Mouse (Mus musculus) embryonic facial prominence, embryonic 11.5 days (tissue): ENCODE results near the gene Fam19a1. TPM values are rescaled to one million over a fixed set of nuclear protein-coding genes. Genes with fewer than 3 reads are reported as not detected.
A peak's percentile ranks its signal among the peaks of the same experiment; 100 is the strongest.

ENCODE experiments used
- ATAC-seq: fragments of 200-750 bp; cut with Nextera tagmentation; replicated peaks from 2 replicates; pipeline ENCODE4 v1.8.0; 2017; ENCODE audit warnings: low read depth; ENCODE audit not compliant: insufficient number of reproducible peaks, low FRiP score, low TSS enrichment
- DNase-seq: peaks from one replicate; pipeline ENCODE4 v3.0.0-alpha.2; 2015; ENCODE audit warnings: low spot score
- H3K27ac ChIP-seq: fragments of 300-500 bp; sonication (generic); replicated peaks from 2 replicates; pipeline ENCODE4 v1.5.1; 2014; ENCODE audit warnings: mild to moderate bottlenecking, low read depth, low read length, control low read depth
- H3K27me3 ChIP-seq: fragments of 300-500 bp; sonication (generic); 2 replicates; pipeline ENCODE4 v1.6.1; 2014; ENCODE audit warnings: mild to moderate bottlenecking, low read length, moderate library complexity, mixed read lengths; ENCODE audit not compliant: control insufficient read depth, insufficient read depth
- H3K36me3 ChIP-seq: fragments of 300-500 bp; sonication (generic); replicated peaks from 2 replicates; pipeline ENCODE4 v1.6.1; 2014; ENCODE audit warnings: low read depth, mild to moderate bottlenecking, low read length, moderate library complexity, mixed read lengths; ENCODE audit not compliant: control insufficient read depth, insufficient read depth
- H3K4me1 ChIP-seq: fragments of 300-500 bp; sonication (generic); 2 replicates; pipeline ENCODE4 v1.6.1; 2014; ENCODE audit warnings: low read length, mixed read lengths; ENCODE audit not compliant: control insufficient read depth, insufficient read depth
- H3K4me2 ChIP-seq: fragments of 300-500 bp; sonication (generic); 2 replicates; pipeline ENCODE4 v1.6.1; 2014; ENCODE audit warnings: low read depth, mild to moderate bottlenecking, control low read depth, low read length, moderate library complexity
- H3K4me3 ChIP-seq: fragments of 300-500 bp; sonication (generic); 2 replicates; pipeline ENCODE4 v1.5.1; 2014; ENCODE audit warnings: low read depth, low read length, control low read depth
- H3K9ac ChIP-seq: fragments of 300-500 bp; sonication (generic); replicated peaks from 2 replicates; pipeline ENCODE4 v1.6.1; 2014; ENCODE audit warnings: mild to moderate bottlenecking, control low read depth, low read length
- H3K9me3 ChIP-seq: fragments of 300-500 bp; sonication (generic); replicated peaks from 2 replicates; pipeline ENCODE4 v1.6.1; 2016; ENCODE audit warnings: mild to moderate bottlenecking, low read length, inconsistent platforms, mixed read lengths; ENCODE audit not compliant: control insufficient read depth
- WGBS: fragments of 180-500 bp; shearing (Covaris S2); extraction: QIAGEN DNeasy Blood & Tissue Kit; methylation state at CpG from one replicate; pipeline ENCODE4 v1.1.7; 2014; 5-methylcytosine and 5-hydroxymethylcytosine counted together
- polyA plus RNA-seq: library from polyadenylated mRNA; unstranded; fragments of >200 nt; fragmentation: Nextera tagmentation; extraction: Ambion mirVana; gene quantifications from 2 replicates; pipeline ENCODE4 v1.2.1, GENCODE M21; 2014

The Fam19a1 gene
- polyA plus RNA-seq, 1 experiment from 2014 or later = 0.63 TPM

DNA sequence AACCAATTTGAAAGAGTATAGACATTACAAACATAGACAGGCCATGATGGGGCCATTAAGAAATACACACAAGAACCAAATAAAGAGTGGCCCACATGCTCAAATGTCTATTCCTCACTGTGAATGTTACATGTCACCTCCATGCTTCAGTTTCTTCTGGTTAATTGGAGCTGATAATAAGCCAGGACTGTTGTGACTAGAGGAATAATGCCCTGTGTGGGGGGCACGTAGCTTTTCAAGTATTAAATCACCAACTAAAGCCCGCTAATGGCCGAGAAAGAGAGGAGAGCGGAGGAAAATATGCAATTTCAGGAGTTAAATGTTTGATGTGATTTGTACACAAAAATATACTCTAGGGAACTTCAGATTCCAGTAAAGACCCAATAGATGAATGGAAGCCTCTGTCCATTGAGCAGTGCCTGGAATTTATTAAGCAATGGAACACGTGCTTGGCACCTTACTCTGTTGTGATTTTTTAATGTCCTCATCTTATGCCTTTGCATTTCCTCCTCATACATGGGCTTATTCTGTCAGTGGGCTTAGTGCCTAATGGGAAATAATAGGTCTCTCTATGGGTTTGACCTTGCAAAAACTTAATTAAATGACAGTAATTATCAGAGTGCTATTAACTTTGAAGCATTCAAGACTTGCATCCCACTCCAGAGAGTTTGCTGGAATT is 306.9 kb downstream of the Fam19a1 start:
- no peaks in the 10 kb centered on the region for H3K36me3 ChIP-seq
- DNase-seq (no peak), ATAC-seq (no peak)
- H3K4me1 ChIP-seq = no peaks in the 10 kb centered on the region
- H3K27ac ChIP-seq = no peak overlapping the region
- no peak overlapping the region for H3K9ac ChIP-seq
- no peaks in the 10 kb centered on the region for H3K27me3 ChIP-seq
- no peak overlapping the region for H3K4me3 ChIP-seq
- WGBS = 75% methylated on average over 5 of the region's 5 CpGs
- H3K9me3 ChIP-seq = no peaks in the 10 kb centered on the region
- H3K4me2 ChIP-seq = no peak overlapping the region

DNA sequence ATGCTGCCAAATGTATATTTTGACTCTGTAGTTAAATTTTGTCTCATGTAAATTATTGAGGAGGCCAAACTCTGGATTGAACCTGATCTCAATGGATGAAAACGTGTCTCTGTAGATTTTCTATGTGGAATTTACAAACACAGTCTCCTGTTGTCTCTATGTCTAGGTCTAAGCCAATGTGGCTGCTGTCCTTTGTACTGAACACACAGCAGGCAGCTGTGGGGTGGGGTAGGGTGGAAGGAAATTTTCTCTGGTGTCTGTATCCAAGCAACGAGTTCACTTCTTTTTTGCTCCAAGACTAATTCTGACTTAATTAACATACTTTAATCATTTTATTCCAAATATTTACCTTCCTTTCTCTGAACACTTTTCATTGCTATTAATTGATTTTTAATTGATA is 307.6 kb downstream of the Fam19a1 start:
- H3K4me1 ChIP-seq = no peaks in the 10 kb centered on the region
- H3K36me3 ChIP-seq = no peaks in the 10 kb centered on the region
- no peak overlapping the region for H3K4me2 ChIP-seq
- H3K9ac ChIP-seq = no peak overlapping the region
- H3K9me3 ChIP-seq = no peaks in the 10 kb centered on the region
- H3K4me3 ChIP-seq = no peak overlapping the region
- H3K27ac ChIP-seq = no peak overlapping the region
- no peaks in the 10 kb centered on the region for H3K27me3 ChIP-seq
- 38% methylated on average over 2 of the region's 2 CpGs for WGBS
- ATAC-seq (no peak), DNase-seq (peak; percentile 50)

DNA sequence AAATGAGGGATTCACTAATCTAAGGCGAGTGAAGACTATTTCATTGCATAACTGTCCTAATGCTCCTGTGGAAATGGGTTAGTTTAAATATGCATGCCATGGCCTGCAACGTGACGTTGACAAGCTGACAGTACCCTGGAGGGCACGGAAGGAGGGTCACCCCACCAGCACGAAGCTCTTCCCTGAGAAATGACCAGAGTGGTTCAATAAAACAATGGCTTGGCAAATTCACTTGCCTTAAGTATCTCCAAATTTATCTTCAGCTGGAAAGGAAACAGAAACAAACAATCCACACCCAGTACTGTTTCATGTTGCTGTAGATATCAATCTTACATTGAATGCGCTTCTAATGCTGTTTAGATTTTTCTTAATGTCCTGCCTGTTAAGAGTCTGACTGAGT is 316.4 kb downstream of the Fam19a1 start:
- no peak overlapping the region for H3K9ac ChIP-seq
- no peak overlapping the region for H3K27ac ChIP-seq
- H3K36me3 ChIP-seq = no peaks in the 10 kb centered on the region
- no peak overlapping the region for H3K4me2 ChIP-seq
- no peaks in the 10 kb centered on the region for H3K4me1 ChIP-seq
- no peak overlapping the region for H3K4me3 ChIP-seq
- H3K27me3 ChIP-seq = no peaks in the 10 kb centered on the region
- WGBS = 71% methylated on average over 6 of the region's 6 CpGs
- H3K9me3 ChIP-seq = no peaks in the 10 kb centered on the region
- no peak for DNase-seq
- no peak for ATAC-seq

DNA sequence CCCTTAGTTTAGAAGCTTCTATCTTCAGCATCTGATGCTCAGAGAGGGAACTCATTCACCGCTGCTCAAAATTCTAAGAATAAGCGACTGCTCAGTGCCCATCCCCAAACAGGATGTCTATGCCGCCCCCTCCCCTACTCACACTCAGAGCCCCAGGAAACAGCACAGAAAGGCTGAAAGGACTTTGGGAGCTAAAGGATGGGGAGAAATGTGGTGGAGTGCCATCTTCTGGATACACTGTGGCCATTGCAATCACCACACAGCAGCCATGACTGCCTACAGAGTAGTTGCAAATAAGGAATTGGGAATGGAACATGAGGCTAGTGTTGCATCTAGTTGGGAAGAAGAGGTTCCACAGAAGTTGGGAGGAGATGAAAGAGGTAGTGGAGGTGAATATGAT is 319.4 kb downstream of the Fam19a1 start:
- H3K9me3 ChIP-seq = no peaks in the 10 kb centered on the region
- no peak overlapping the region for H3K27ac ChIP-seq
- 68% methylated on average over 3 of the region's 3 CpGs for WGBS
- H3K4me2 ChIP-seq = no peak overlapping the region
- no peaks in the 10 kb centered on the region for H3K27me3 ChIP-seq
- H3K9ac ChIP-seq = no peak overlapping the region
- no peak overlapping the region for H3K4me3 ChIP-seq
- DNase-seq (peak; percentile 9), ATAC-seq (no peak)
- no peaks in the 10 kb centered on the region for H3K4me1 ChIP-seq
- no peaks in the 10 kb centered on the region for H3K36me3 ChIP-seq

DNA sequence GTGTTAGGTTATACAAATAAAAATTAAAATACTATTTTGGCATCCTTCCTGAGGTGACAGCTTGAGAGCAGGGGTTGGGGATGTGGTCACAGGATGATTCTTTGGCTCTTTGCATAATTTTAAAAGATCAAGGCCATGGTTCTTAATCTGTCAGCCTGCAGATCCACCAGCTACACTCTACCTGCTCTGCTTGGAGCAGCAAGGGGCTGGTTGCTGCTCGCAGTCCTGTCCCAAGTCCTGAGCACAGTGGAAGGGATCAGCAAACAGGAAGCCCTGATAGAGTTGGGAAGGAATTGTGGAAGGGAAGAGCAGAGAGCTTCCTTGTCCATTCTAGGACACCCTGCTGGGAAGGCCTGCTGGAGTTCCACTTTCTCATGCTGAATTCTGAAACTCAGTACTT is 320.9 kb downstream of the Fam19a1 start:
- ATAC-seq (no peak), DNase-seq (no peak)
- H3K36me3 ChIP-seq = no peaks in the 10 kb centered on the region
- no peaks in the 10 kb centered on the region for H3K9me3 ChIP-seq
- 81% methylated on average over 1 of the region's 1 CpGs for WGBS
- no peaks in the 10 kb centered on the region for H3K4me1 ChIP-seq
- H3K4me2 ChIP-seq = no peak overlapping the region
- no peak overlapping the region for H3K9ac ChIP-seq
- H3K27me3 ChIP-seq = no peaks in the 10 kb centered on the region
- no peak overlapping the region for H3K27ac ChIP-seq
- no peak overlapping the region for H3K4me3 ChIP-seq

DNA sequence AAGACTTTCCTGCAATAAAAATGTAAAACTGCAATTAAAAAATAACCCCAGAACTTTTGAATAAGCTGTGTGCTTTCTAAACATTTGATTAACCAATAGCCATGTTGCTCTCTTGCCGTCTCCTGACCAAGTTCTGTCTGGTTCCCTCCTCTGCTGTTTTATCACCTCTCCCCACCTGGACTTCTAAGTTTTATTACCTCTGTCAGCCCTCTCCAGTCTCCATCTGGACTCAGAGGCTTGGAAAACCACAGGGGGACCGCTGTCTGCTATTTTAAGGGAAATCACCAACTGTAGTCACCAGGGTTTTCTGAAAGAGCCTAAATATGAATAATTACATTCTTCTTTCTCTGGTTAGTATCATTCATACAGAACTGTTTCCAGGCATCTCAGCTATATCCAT is 322.6 kb downstream of the Fam19a1 start:
- ATAC-seq (no peak), DNase-seq (no peak)
- no peaks in the 10 kb centered on the region for H3K36me3 ChIP-seq
- no peaks in the 10 kb centered on the region for H3K4me1 ChIP-seq
- H3K27me3 ChIP-seq = no peaks in the 10 kb centered on the region
- H3K4me3 ChIP-seq = no peak overlapping the region
- no peak overlapping the region for H3K4me2 ChIP-seq
- WGBS = 87% methylated on average over 2 of the region's 2 CpGs
- H3K9ac ChIP-seq = no peak overlapping the region
- no peak overlapping the region for H3K27ac ChIP-seq
- H3K9me3 ChIP-seq = no peaks in the 10 kb centered on the region

DNA sequence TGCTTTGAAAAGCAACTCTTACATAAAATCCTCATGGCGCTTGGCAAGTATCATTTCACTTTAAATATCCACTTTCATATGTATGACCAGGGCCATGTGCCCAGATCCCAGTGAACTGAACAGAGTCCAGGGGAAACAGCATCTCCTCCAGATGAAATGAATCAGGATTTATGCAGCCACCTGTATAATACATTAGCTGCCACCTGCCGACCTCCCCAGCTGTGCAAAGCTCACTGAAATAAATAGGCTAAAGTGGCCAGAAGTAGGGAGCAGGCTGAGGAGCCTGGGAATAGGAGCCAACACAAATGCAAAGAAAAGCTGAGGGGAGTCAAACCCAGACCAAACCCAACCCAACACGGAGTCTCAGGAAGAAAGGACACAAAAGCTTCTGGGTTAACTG is 324.9 kb downstream of the Fam19a1 start:
- Histone ChIP-seq H3K36me3 (no peaks in the 10 kb centered on the region), H3K4me2 (no peak overlapping the region), H3K27me3 (no peaks in the 10 kb centered on the region), H3K9me3 (no peaks in the 10 kb centered on the region), H3K27ac (no peak overlapping the region), H3K9ac (no peak overlapping the region), H3K4me3 (no peak overlapping the region), H3K4me1 (no peaks in the 10 kb centered on the region)
- DNase-seq (no peak), ATAC-seq (no peak)
- 53% methylated on average over 3 of the region's 3 CpGs for WGBS

DNA sequence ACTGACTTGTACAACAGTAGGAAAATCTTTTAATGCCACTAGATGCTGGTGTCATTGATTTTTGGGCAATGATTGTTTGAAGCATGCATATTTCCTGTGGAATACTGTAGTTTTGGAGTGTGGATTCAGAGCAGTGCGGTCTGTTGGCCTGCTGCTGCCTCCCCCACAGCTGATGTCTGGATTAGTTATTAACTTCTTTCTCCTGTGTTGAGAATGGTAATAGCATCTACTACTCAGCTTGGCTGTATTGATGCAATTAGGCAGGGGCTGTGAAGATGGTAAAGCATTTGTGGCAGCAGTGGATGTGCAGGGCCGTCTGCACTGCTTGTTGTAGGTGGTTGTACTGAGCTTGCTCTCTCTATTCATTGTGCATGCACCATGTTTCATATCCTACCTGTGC is 326.5 kb downstream of the Fam19a1 start:
- Histone ChIP-seq H3K4me2 (no peak overlapping the region), H3K27ac (no peak overlapping the region), H3K36me3 (no peaks in the 10 kb centered on the region), H3K27me3 (no peaks in the 10 kb centered on the region), H3K4me3 (no peak overlapping the region), H3K9me3 (no peaks in the 10 kb centered on the region), H3K9ac (no peak overlapping the region), H3K4me1 (no peaks in the 10 kb centered on the region)
- DNase-seq = no peak
- 85% methylated on average over 2 of the region's 2 CpGs for WGBS
- ATAC-seq = no peak
